Mouse (Mus musculus) cerebellum, adult 11-12 months (tissue): ENCODE measurements around the gene Hsf5.

ENCODE experiments used
- DNase-seq: peaks from one replicate; pipeline ENCODE4 v3.0.0; 2022

Gene Hsf5

GRCm38 (mm10) chr11:87616790-87617474 lies at the start of gene Hsf5:
Hsf5 (plus strand) TSS chr11:87617164.
- DNase-seq: no peak

GRCm38 (mm10) chr11:87568255-87568953 lies 48.6 kb upstream of the Hsf5 start, which contains the start of gene Sept4:
Sept4 (plus strand) TSS chr11:87568903.
- DNase-seq: no peak

- no peak for DNase-seq
Measured at GRCm38 (mm10) chr11:87570743-87571142, 46.2 kb upstream of the Hsf5 start.

- no peak for DNase-seq
Measured at GRCm38 (mm10) chr11:87571361-87571950, 45.5 kb upstream of the Hsf5 start.

- DNase-seq: no peak
Measured at GRCm38 (mm10) chr11:87573751-87574150, 43.2 kb upstream of the Hsf5 start.

- no peak for DNase-seq
Measured at GRCm38 (mm10) chr11:87574520-87575180, 42.3 kb upstream of the Hsf5 start.

GRCm38 (mm10) chr11:87577601-87578248 lies 39.2 kb upstream of the Hsf5 start:
- DNase-seq: no peak

GRCm38 (mm10) chr11:87578249-87578962 lies 38.6 kb upstream of the Hsf5 start:
- peak; percentile 89 for DNase-seq

- DNase-seq: peak; percentile 86
Measured at GRCm38 (mm10) chr11:87578963-87579601, 37.9 kb upstream of the Hsf5 start.

- DNase-seq: no peak
Measured at GRCm38 (mm10) chr11:87579713-87580112, 37.3 kb upstream of the Hsf5 start.

- peak; percentile 53 for DNase-seq
Measured at GRCm38 (mm10) chr11:87580543-87581085, 36.4 kb upstream of the Hsf5 start.

- peak; percentile 31 for DNase-seq
Measured at GRCm38 (mm10) chr11:87581161-87581865, 35.7 kb upstream of the Hsf5 start.

- peak; percentile 67 for DNase-seq
Measured at GRCm38 (mm10) chr11:87581933-87582710, 34.8 kb upstream of the Hsf5 start.

GRCm38 (mm10) chr11:87583291-87584034 lies 33.5 kb upstream of the Hsf5 start:
- no peak for DNase-seq

- DNase-seq: no peak
Measured at GRCm38 (mm10) chr11:87584711-87585505, 32.1 kb upstream of the Hsf5 start.

GRCm38 (mm10) chr11:87587211-87587874 lies 29.6 kb upstream of the Hsf5 start:
- DNase-seq: peak; percentile 4

- DNase-seq: no peak
Measured at GRCm38 (mm10) chr11:87589605-87590004, 27.4 kb upstream of the Hsf5 start.
